Mouse (Mus musculus) ES-E14 (cell line): ENCODE results near the gene Sorcs2. TPM values are rescaled to one million over a fixed set of nuclear protein-coding genes. Genes with fewer than 3 reads are reported as not detected.

Source experiments
- DNase-seq: peaks from one replicate; pipeline ENCODE4 v3.0.0-alpha.2; 2013; ENCODE audit warnings: low read depth, low spot score
- H3K27ac ChIP-seq: 2 replicates; pipeline ENCODE4 v1.5.1; 2012; ENCODE audit warnings: low read depth, mild to moderate bottlenecking, low read length, moderate library complexity, mixed read lengths; ENCODE audit not compliant: poor library complexity, insufficient read depth, severe bottlenecking
- H3K36me3 ChIP-seq: 2 replicates; pipeline ENCODE4 v1.6.1; 2012; ENCODE audit warnings: mild to moderate bottlenecking, low read length, moderate library complexity, mixed read lengths; ENCODE audit not compliant: control insufficient read depth, poor library complexity, insufficient read depth, severe bottlenecking
- H3K4me1 ChIP-seq, 2 experiments: fragments of 150-350 bp in 1 of 2; sonication (generic) in 1 of 2; 2 replicates each; pipeline ENCODE4 v1.6.1; 2012; ENCODE audit warnings: low read length in 2 of 2, mild to moderate bottlenecking in 1 of 2, mixed read lengths in 1 of 2; ENCODE audit not compliant: control insufficient read depth in 2 of 2, insufficient read depth in 2 of 2, poor library complexity in 1 of 2
- H3K4me3 ChIP-seq, 2 experiments: fragments of 150-350 bp in 1 of 2; sonication (generic) in 1 of 2; 2 replicates each; pipeline ENCODE4 v1.5.1; 2012; ENCODE audit warnings: low read length in 2 of 2, low read depth in 1 of 2, mild to moderate bottlenecking in 1 of 2, mixed read lengths in 1 of 2; ENCODE audit not compliant: insufficient read depth in 1 of 2, poor library complexity in 1 of 2, severe bottlenecking in 1 of 2
- H3K9ac ChIP-seq: 2 replicates; pipeline ENCODE4 v1.6.1; 2012; ENCODE audit warnings: low read depth, mild to moderate bottlenecking, low read length, mixed read lengths; ENCODE audit not compliant: poor library complexity, insufficient read depth, severe bottlenecking
- H3K9me3 ChIP-seq: fragments of 150-350 bp; sonication (generic); 2 replicates; pipeline ENCODE4 v1.6.1; 2012; ENCODE audit warnings: low read depth, mild to moderate bottlenecking, low read length; ENCODE audit not compliant: control insufficient read depth, insufficient read depth
- CHD2 ChIP-seq: IDR thresholded peaks from 2 replicates; pipeline ENCODE4 v1.6.1; 2014; ENCODE audit warnings: mild to moderate bottlenecking, low read depth, low read length, inconsistent platforms
- HCFC1 ChIP-seq: IDR thresholded peaks from 2 replicates; pipeline ENCODE4 v1.6.1; 2012; ENCODE audit warnings: low read length, inconsistent platforms, borderline replicate concordance; ENCODE audit not compliant: insufficient read depth
- MAFK ChIP-seq: IDR thresholded peaks from 2 replicates; pipeline ENCODE4 v1.6.1; 2014; ENCODE audit warnings: mild to moderate bottlenecking, low read depth, low read length, inconsistent platforms; ENCODE audit not compliant: insufficient read depth
- ZC3H11A ChIP-seq: IDR thresholded peaks from 2 replicates; pipeline ENCODE4 v1.6.1; 2012; ENCODE audit warnings: low read depth, mild to moderate bottlenecking, inconsistent platforms, low read length, borderline replicate concordance
- ZNF384 ChIP-seq: IDR thresholded peaks from 2 replicates; pipeline ENCODE4 v1.6.1; 2012; ENCODE audit warnings: low read depth, low read length, inconsistent platforms
- in situ Hi-C, 2 experiments: fragments of 600-800 bp; cut with MboI; formaldehyde crosslinking; loops; one replicate each; pipeline ENCODE4 v1.15.1; 2025; ENCODE audit warnings: low sequenced_read_pairs in 2 of 2, inconsistent platforms in 1 of 2; ENCODE audit not compliant: unreplicated experiment in 2 of 2
- total RNA-seq: library from RNA; depleted of rRNA; stranded (reverse); fragments of 300-350 nt; gene quantifications from 2 replicates; pipeline ENCODE4 v1.2.3, GENCODE M21; 2012

Sorcs2 gene
- total RNA-seq, 1 experiment, result 5.4 TPM

DNA sequence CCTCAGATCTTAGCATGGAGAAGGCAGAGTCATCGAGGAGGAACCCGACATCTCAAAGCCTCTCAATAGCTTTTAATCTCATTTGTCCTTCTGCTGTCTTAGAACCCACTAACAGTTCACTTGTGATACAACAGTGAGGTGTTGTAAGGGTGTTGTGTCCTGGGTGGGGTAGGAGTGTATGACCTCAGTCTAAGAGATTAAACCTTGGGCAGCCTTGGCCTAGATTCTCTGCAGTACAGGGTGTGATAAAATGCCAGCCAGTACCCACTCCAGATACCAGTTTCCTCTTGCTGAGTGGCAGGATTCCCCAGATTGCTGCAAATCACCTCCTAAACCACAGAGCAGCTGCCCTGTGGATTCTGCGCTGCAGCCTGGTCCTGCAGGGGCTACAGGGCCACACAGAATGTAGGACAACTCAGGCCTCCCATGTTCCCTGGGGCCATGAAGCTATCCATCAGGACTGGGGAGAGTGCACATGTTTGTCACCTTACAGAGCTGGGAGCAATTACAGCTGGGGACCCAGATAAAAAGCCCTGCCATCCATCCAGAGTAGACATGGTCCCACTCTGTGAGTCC, 130.7 kb downstream of the Sorcs2 start:
- Histone ChIP-seq H3K9ac (no peak overlapping the region), H3K9me3 (no peaks in the 10 kb centered on the region), H3K27ac (no peak overlapping the region), H3K4me1 (no peaks in the 10 kb centered on the region), H3K4me3 (no peak overlapping the region), H3K36me3 (no peaks in the 10 kb centered on the region)
- no peak for DNase-seq
- no peak for TF ChIP-seq ZNF384
- TF ChIP-seq CHD2, result no peak
- no peak for TF ChIP-seq ZC3H11A
- no peak for TF ChIP-seq MAFK
- TF ChIP-seq HCFC1, result no peak
- in situ Hi-C loops, result no loop called here

DNA sequence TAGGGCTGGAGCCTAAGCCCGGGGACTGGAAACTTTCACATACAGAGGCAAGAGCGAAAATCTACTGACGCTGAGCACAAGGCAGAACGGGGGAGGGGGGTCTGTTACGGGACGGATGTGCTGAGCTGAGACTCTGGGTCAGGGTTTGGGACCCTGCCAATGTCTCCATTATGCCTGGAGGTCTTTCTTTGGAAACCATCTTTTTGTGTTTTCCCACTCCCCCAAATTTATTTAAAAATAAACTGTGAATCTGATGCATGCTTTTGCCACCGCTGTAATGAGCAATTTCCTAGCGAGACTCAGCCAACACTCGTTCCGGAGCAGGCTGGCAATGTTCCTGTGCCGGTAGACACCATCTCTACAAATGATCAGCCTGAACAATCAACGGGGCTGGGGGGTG, 137.1 kb downstream of the Sorcs2 start:
- TF ChIP-seq ZC3H11A (no peak), MAFK (no peak)
- no peak for DNase-seq
- Histone ChIP-seq H3K9ac (no peak overlapping the region), H3K36me3 (no peaks in the 10 kb centered on the region), H3K27ac (no peak overlapping the region), H3K4me3 (no peak overlapping the region), H3K4me1 (no peaks in the 10 kb centered on the region), H3K9me3 (no peaks in the 10 kb centered on the region)
- in situ Hi-C loops, result no loop called here

- Histone ChIP-seq H3K9ac (no peak overlapping the region), H3K27ac (no peak overlapping the region), H3K9me3 (no peaks in the 10 kb centered on the region), H3K4me3 (no peak overlapping the region), H3K36me3 (no peaks in the 10 kb centered on the region), H3K4me1 (no peaks in the 10 kb centered on the region)
- in situ Hi-C loops, result no loop called here
- DNase-seq, result no peak
- no peak for TF ChIP-seq HCFC1
- no peak for TF ChIP-seq MAFK
- no peak for TF ChIP-seq ZC3H11A
- no peak for TF ChIP-seq CHD2
Observed at GRCm38 (mm10) chr5:36259691-36260124, 138.2 kb downstream of the Sorcs2 start.

DNA sequence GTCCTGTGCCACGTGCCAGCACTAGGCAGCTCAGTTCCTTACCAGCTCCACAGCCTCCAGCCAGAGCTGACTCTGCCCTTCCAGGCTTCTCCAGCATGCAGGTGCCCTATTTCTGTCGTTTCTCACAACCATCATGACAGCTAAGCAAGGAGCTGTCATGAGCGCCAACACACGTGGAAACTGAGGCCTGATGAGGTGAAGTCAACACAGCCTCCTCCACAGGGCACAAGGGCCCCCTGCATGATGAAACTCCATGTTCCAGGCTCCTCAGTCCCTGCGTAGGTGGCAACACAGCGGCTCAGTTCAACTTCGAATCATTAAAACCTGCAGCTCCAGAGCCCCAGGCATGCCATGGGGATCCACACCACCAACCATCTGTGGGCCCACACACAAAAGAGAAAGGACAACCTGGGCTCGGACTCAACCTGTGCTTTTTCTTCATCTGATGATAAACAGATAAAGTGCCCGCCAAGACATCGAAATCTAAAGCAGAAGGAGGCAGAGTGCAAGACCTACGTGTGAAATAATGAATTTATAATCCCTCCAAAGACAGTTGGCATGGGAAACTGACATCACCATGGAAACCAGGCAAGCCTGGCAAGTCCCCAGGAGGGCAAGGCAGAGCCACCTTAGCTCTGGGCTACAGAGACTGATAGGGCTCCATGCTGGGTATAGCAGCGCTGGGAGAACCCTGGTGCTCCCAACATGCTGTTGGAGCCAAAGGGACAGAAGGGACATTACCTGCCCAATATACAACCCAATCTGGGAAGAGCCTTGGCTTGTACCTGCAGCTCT, 139.4 kb downstream of the Sorcs2 start:
- DNase-seq, result no peak
- no peaks in the 10 kb centered on the region for H3K4me1 ChIP-seq
- no peaks in the 10 kb centered on the region for H3K36me3 ChIP-seq
- in situ Hi-C loops, result no loop called here
- no peak overlapping the region for H3K4me3 ChIP-seq
- no peak overlapping the region for H3K9ac ChIP-seq
- H3K27ac ChIP-seq, result no peak overlapping the region
- H3K9me3 ChIP-seq, result no peaks in the 10 kb centered on the region
- no peak for TF ChIP-seq ZNF384
- no peak for TF ChIP-seq CHD2
- TF ChIP-seq ZC3H11A, result no peak
- no peak for TF ChIP-seq MAFK
- TF ChIP-seq HCFC1, result no peak
